Mouse (Mus musculus): ENCODE data around the gene Gm4778.
"Not testable (repeated sequence)": the region's sequence is repeated elsewhere in the genome, so short reads cannot be mapped to it uniquely, and the experiment has no call there.

Gm4778 gene

DNA sequence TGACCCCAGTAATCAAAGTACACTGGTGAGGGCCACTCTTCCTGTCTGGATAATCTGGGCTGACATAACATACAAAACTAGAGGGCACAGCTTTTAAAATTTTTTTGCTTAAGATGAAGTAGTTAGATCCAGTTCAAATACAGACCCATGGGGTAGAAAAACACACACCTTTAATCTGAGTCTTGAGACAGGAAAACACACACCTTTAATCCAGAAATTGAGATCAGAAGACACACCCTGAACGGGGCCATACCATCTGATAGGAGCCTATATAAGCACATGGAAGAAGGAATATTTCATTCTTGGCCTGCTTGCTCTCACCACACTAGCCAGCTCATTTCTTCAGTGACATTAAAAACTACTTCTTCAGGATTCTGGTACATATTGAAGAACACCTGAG lies at the start of gene Gm4778:
Gene Gm4778 (plus strand): TSS at position 301 of the 400 bp plus-strand sequence.
- DNase-seq (ENCODE audit: inconsistent age in 2 of 2, low spot score in 1 of 2), result not testable (repeated sequence)

GRCm38 (mm10) chr3:94260598-94260997 lies 3.2 kb upstream of the Gm4778 start:
- DNase-seq (ENCODE audit: inconsistent age in 2 of 2, low spot score in 1 of 2), result peak; percentile 4 to 32

DNA sequence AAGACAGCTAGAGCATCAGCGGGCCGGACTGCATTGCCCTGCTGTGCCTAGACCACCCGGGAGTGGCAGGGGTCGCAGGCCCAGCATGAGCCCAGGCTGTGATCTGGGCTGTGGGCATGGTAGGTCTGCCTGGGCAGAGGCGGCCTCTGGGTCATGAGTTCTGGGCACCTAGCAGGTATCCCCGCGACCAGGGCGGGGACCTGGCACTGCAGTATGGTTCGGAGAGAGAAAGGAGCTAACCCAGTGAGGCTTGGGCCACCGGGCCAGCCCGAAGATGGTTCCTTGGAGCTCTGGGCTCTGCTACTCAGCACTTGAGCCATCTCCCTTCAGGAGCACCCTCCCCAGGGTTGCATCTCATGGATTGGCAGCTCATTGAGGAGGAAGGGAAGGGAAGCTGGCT lies 12.2 kb downstream of the Gm4778 start:
- no peak for DNase-seq (ENCODE audit: inconsistent age in 2 of 2, low spot score in 1 of 2)

DNA sequence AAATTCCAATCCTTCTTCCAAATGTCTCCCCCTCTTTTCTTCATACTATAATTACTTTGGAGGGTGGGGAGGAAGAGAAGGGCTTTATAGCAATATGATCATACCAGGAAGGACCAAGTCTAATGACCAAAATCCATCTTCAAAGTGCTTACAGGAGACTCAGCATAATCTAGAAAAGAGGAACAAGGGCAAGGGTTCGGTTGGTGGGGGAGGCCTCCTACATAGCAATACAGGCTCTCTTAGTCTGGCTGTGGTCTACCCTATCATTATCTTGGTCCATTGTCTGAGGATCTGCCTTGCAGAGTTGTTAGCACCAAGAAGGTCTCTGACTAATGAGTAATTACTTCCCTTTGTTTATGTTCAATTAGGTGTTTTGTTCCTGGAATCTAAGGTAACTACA lies 41.6 kb downstream of the Gm4778 start:
- no peak for DNase-seq (ENCODE audit: inconsistent age in 2 of 2, low spot score in 1 of 2)

- DNase-seq (ENCODE audit: inconsistent age in 2 of 2, low spot score in 1 of 2), result no peak
These were observed 43.1 kb downstream of the Gm4778 start for GRCm38 (mm10) chr3:94306975-94307374.

- DNase-seq (ENCODE audit: inconsistent age in 2 of 2, low spot score in 1 of 2), result peak; percentile 98 to 99
These were observed 46.0 kb downstream of the Gm4778 start, which contains the start of gene Them4 for GRCm38 (mm10) chr3:94309633-94310363. TSS of gene Them4 (plus strand) at chr3:94310089.

DNA sequence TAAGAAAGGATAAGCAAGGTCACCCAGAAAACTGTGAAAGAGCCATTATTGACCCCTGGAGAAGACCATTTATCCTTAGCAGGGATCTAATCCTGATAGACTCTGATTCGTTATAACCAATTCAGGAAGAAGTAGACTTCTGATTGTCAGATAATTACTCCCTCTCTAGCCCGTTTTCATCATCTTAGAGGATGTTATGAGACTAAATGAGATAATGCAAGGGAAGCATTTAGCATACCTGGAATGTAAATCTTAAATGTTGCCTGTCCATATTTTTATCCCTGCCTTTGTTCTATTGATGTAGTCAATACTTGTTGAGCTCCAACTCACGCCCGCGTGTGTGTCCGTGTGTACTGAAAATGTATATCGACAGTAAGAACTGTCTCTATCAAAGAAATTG lies 46.7 kb downstream of the Gm4778 start:
- DNase-seq (ENCODE audit: inconsistent age in 2 of 2, low spot score in 1 of 2), result no peak

- no peak for DNase-seq (ENCODE audit: inconsistent age in 2 of 2, low spot score in 1 of 2)
These were observed 47.1 kb downstream of the Gm4778 start for GRCm38 (mm10) chr3:94310911-94311310.

GRCm38 (mm10) chr3:94311376-94311775 lies 47.5 kb downstream of the Gm4778 start:
- DNase-seq (ENCODE audit: inconsistent age in 2 of 2, low spot score in 1 of 2), result no peak
